Mouse (Mus musculus) liver, adult 2 months (tissue): Measurements from ENCODE around the gene Gja3.

Experiments
- CTCF ChIP-seq: fragments of 200-500 bp; IDR thresholded peaks from 2 replicates; pipeline ENCODE4 v1.5.1; 2011; ENCODE audit warnings: low read depth, low read length, control low read depth
- POLR2A ChIP-seq: fragments of 200-500 bp; IDR thresholded peaks from 2 replicates; pipeline ENCODE4 v1.6.1; 2011; ENCODE audit warnings: low read length, control low read depth; ENCODE audit not compliant: insufficient read depth; ENCODE audit errors: extremely low read depth

- TF ChIP-seq POLR2A (no peak), CTCF (no peak)
Observed at GRCm38 (mm10) chr14:57103711-57104105, 45.8 kb upstream of the Gja3 start.
